ENCODE assay signal across 11 mouse cellular contexts in the genomic region with DNA sequence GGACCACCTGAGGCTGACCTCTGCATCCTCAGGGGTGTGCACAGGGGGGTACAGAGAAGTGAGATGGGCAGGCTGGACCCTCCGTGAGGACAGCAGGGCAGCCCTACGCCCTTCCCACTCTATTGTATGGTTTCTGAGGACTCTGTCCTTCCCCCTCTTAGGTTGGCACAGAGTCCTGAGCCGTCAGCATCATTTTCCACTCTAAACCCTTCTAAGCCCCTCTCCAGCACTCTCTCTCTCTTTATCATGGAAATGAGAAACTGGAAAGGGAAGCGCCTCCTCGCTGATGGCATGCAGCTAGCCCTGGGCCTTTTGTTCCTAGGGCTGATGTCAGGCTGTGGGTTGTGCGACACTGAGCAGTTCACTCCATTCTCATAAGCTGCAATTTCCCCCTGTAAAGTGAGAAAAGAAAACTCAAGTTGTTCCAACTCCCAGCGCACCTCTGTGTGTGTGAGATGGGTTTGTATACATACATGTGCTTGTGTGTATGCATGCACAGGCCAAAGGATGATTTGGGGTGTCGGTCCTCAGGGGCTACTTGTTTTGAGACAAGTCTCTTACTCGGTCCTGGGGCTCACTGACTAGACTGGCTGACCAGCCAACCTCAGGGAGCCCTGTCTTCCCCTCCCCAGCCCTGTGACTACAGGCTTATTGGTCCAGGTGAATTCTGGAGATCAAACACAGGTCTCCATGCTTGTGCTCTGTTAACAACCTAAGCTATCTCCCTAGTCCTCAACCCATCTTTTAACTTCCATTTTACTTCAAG. TPM values are rescaled to one million over a fixed set of nuclear protein-coding genes. Genes with fewer than 3 reads are reported as not detected.
DNase-seq lines count a peak whose midpoint lies in the region; ATAC-seq and TF ChIP-seq lines count a peak whose summit lies in the region.
"Had no signal": no experiment of that assay in that cellular context is flagged by ENCODE, and none has a peak within 500 bp of the region (broad histone marks: within the 10 kb centered on the region; RNA-seq: fewer than 3 reads in every experiment).

No protein-coding gene starts in this region.

- H3K9ac ChIP-seq in midbrain, embryonic 12.5 days (replicated peaks) = peak overlapping the region; percentile 16; the same call in 1 of the 2 replicates
- no peak overlapping the region for H3K9ac ChIP-seq in neural tube, embryonic 14.5 days (replicated peaks; ENCODE audit: low read depth, low read length)

- 17% methylated on average over 9 of the region's 9 CpGs for WGBS in forebrain, embryonic 10.5 days
- WGBS in hindbrain, embryonic 10.5 days = 22% methylated on average over 9 of the region's 9 CpGs
- 13% methylated on average over 9 of the region's 9 CpGs for WGBS in midbrain, embryonic 12.5 days
- WGBS in neural tube, embryonic 14.5 days = 27% methylated on average over 9 of the region's 9 CpGs
- WGBS in kidney, adult 2 months = 78% methylated on average over 9 of the region's 9 CpGs

- peak overlapping the region; percentile 20 for H3K4me3 ChIP-seq in forebrain, embryonic 10.5 days
- peak overlapping the region; percentile 6 for H3K4me3 ChIP-seq in hindbrain, embryonic 10.5 days
- H3K4me3 ChIP-seq in midbrain, embryonic 12.5 days = no peak overlapping the region
- no peak overlapping the region for H3K4me3 ChIP-seq in neural tube, embryonic 14.5 days (ENCODE audit: low read depth, low read length)
- H3K4me3 ChIP-seq in kidney, adult 2 months (ENCODE audit: insufficient read depth, low read depth, low read length) = no peak overlapping the region
- H3K4me3 ChIP-seq: erythroblast, embryonic 14.5 days; heart, embryonic 10.5 days had no signal

- peak; percentile 89 for ATAC-seq in midbrain, embryonic 12.5 days (ENCODE audit: low FRiP score, low read depth)
- ATAC-seq in neural tube, embryonic 14.5 days (ENCODE audit: low read depth) = peak; percentile 69
- ATAC-seq: lung, postnatal 0 days had no signal

- DNase-seq in forebrain, embryonic 10.5 days (ENCODE audit: extremely low spot score, low spot score) = no peak
- peak; percentile 59 for DNase-seq in hindbrain, embryonic 10.5 days (ENCODE audit: low spot score)
- no peak for DNase-seq in urinary bladder, postnatal 4 days (ENCODE audit: low spot score in 2 of 2)
- DNase-seq in frontal cortex, postnatal 25 days (ENCODE audit: low spot score in 2 of 2) = no peak
- DNase-seq in kidney, adult 2 months = no peak
- DNase-seq: right cerebral cortex, postnatal 4 days had no signal

- peak overlapping the region; percentile 81 for H3K27ac ChIP-seq in forebrain, embryonic 10.5 days
- peak overlapping the region; percentile 88 for H3K27ac ChIP-seq in hindbrain, embryonic 10.5 days
- H3K27ac ChIP-seq in midbrain, embryonic 12.5 days (replicated peaks) = peak overlapping the region; percentile 84
- no peak overlapping the region for H3K27ac ChIP-seq in neural tube, embryonic 14.5 days (ENCODE audit: low read depth, low read length)
- no peak overlapping the region for H3K27ac ChIP-seq in kidney, adult 2 months (ENCODE audit: insufficient read depth, low read depth, low read length)
- H3K27ac ChIP-seq: heart, embryonic 10.5 days had no signal

- no peak for TF ChIP-seq POLR2A in kidney, adult 2 months (IDR thresholded peaks at IDR 0.05; ENCODE audit: low read depth, low read length)

- H3K27me3 ChIP-seq in forebrain, embryonic 10.5 days (ENCODE audit: poor library complexity, severe bottlenecking) = peaks cover 35% of the 10 kb centered on the region
- H3K27me3 ChIP-seq in hindbrain, embryonic 10.5 days (ENCODE audit: insufficient read depth, poor library complexity, severe bottlenecking) = no peaks in the 10 kb centered on the region
- peaks cover 20% of the 10 kb centered on the region for H3K27me3 ChIP-seq in midbrain, embryonic 12.5 days
- no peaks in the 10 kb centered on the region for H3K27me3 ChIP-seq in neural tube, embryonic 14.5 days (ENCODE audit: control insufficient read depth, insufficient read depth, low read length)
- H3K27me3 ChIP-seq in kidney, adult 2 months (replicated peaks; ENCODE audit: control insufficient read depth, insufficient read depth, low read length) = no peaks in the 10 kb centered on the region

- H3K9me3 ChIP-seq in forebrain, embryonic 10.5 days = no peaks in the 10 kb centered on the region
- 0 out of 2 replicates have a peak, but pooled peaks cover 3% of the 10 kb centered on the region for H3K9me3 ChIP-seq in hindbrain, embryonic 10.5 days
- no peaks in the 10 kb centered on the region for H3K9me3 ChIP-seq in midbrain, embryonic 12.5 days
- H3K9me3 ChIP-seq in neural tube, embryonic 14.5 days (ENCODE audit: control insufficient read depth, low read length) = no peaks in the 10 kb centered on the region
- H3K9me3 ChIP-seq: heart, embryonic 10.5 days had no signal

- H3K4me1 ChIP-seq in forebrain, embryonic 10.5 days = peaks cover 31% of the 10 kb centered on the region
- H3K4me1 ChIP-seq in hindbrain, embryonic 10.5 days (replicated peaks) = peaks cover 37% of the 10 kb centered on the region
- peaks cover 32% of the 10 kb centered on the region for H3K4me1 ChIP-seq in midbrain, embryonic 12.5 days
- no peaks in the 10 kb centered on the region for H3K4me1 ChIP-seq in neural tube, embryonic 14.5 days (ENCODE audit: control insufficient read depth, insufficient read depth, low read length)
- no peaks in the 10 kb centered on the region for H3K4me1 ChIP-seq in kidney, adult 2 months (ENCODE audit: control insufficient read depth, insufficient read depth, low read length)

- no peaks in the 10 kb centered on the region for H3K36me3 ChIP-seq in forebrain, embryonic 10.5 days (replicated peaks)
- no peaks in the 10 kb centered on the region for H3K36me3 ChIP-seq in hindbrain, embryonic 10.5 days
- H3K36me3 ChIP-seq in midbrain, embryonic 12.5 days = no peaks in the 10 kb centered on the region
- no peaks in the 10 kb centered on the region for H3K36me3 ChIP-seq in neural tube, embryonic 14.5 days (ENCODE audit: control insufficient read depth, insufficient read depth, low read length)
- H3K36me3 ChIP-seq in kidney, adult 2 months (ENCODE audit: control insufficient read depth, insufficient read depth, low read length) = no peaks in the 10 kb centered on the region
- H3K36me3 ChIP-seq: heart, embryonic 10.5 days had no signal

- H3K4me2 ChIP-seq in midbrain, embryonic 12.5 days (replicated peaks) = peak overlapping the region; percentile 22
- no peak overlapping the region for H3K4me2 ChIP-seq in neural tube, embryonic 14.5 days (ENCODE audit: low read depth, low read length)

- no peak for TF ChIP-seq CTCF in kidney, adult 2 months (conservative IDR thresholded peaks at IDR 0.05; ENCODE audit: insufficient read depth, insufficient read length, low read depth, low read length)

RNA-seq across cellular contexts. Expression of a gene that starts 34.7 kb away (rescaled TPM):
- polyA plus RNA-seq in forebrain, embryonic 10.5 days (2016; fragmentation: Nextera tagmentation; extraction: Ambion mirVana) = 42.8 and 52.6 TPM in 2 replicates
- 49.5 and 50.1 TPM in 2 replicates for polyA plus RNA-seq in hindbrain, embryonic 10.5 days (2016; fragmentation: Nextera tagmentation; extraction: Ambion mirVana)
- 57.9 and 59.4 TPM in 2 replicates for polyA plus RNA-seq in midbrain, embryonic 12.5 days (2016; fragmentation: Nextera tagmentation; extraction: Ambion mirVana)
- polyA plus RNA-seq in neural tube, embryonic 14.5 days (2014; fragmentation: Nextera tagmentation; extraction: Ambion mirVana) = 59.3 and 65.4 TPM in 2 replicates
- polyA plus RNA-seq in kidney, adult 2 months (2012; rRNA removed) = 10.6 and 11.2 TPM in 2 replicates

RNA-seq across cellular contexts. Expression of a gene that starts 34.8 kb away (rescaled TPM):
- 64.5 and 65.6 TPM in 2 replicates for polyA plus RNA-seq in forebrain, embryonic 10.5 days (2016; fragmentation: Nextera tagmentation; extraction: Ambion mirVana)
- 70.3 and 70.5 TPM in 2 replicates for polyA plus RNA-seq in hindbrain, embryonic 10.5 days (2016; fragmentation: Nextera tagmentation; extraction: Ambion mirVana)
- polyA plus RNA-seq in midbrain, embryonic 12.5 days (2016; fragmentation: Nextera tagmentation; extraction: Ambion mirVana) = 81.0 and 88.1 TPM in 2 replicates
- 51.3 and 52.1 TPM in 2 replicates for polyA plus RNA-seq in neural tube, embryonic 14.5 days (2014; fragmentation: Nextera tagmentation; extraction: Ambion mirVana)
- 28.9 and 31.5 TPM in 2 replicates for polyA plus RNA-seq in kidney, adult 2 months (2012; rRNA removed)

Comparison
In these comparisons a context has a peak if more than half of its experiments do, and no peak if none do; other contexts are left out.
1. H3K27ac ChIP-seq: peak in forebrain, embryonic 10.5 days (single experiment), hindbrain, embryonic 10.5 days (single experiment) and midbrain, embryonic 12.5 days (single experiment); none in neural tube, embryonic 14.5 days (single experiment) and kidney, adult 2 months (single experiment).
2. H3K4me3 ChIP-seq: peak in forebrain, embryonic 10.5 days (single experiment) and hindbrain, embryonic 10.5 days (single experiment); none in midbrain, embryonic 12.5 days (single experiment), neural tube, embryonic 14.5 days (single experiment) and kidney, adult 2 months (single experiment).